Mouse (Mus musculus): ENCODE results near the gene Sept11. TPM values are rescaled to one million over a fixed set of nuclear protein-coding genes. Genes with fewer than 3 reads are reported as not detected.

Gene Sept11
- polyA plus RNA-seq, 1 experiment from 2014 or later, result 195 TPM

DNA sequence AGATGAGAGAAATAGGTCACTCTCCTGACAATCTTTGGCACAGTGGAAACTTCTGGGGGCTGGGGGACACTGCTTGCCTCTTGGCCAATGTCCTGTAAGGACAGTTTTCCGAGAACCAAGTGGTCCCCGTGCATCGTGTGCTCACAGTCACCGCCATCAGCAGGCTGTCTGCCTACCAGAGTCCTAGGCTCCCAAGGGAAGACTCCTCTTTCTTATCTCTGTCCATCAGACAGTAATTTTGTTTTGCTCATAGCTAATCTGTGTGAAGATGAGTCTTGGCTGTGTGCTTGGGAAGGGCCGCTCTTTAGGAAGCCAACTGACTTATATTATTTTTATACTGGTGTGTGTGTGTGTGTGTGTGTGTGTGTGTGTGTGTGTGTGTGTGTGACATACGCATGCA, 52.3 kb downstream of the Sept11 start:
- H3K9ac ChIP-seq, result no peak overlapping the region
- H3K4me3 ChIP-seq (replicated peaks), result no peak overlapping the region
- H3K4me2 ChIP-seq (replicated peaks), result no peak overlapping the region
- H3K4me1 ChIP-seq, result peaks cover 35% of the 10 kb centered on the region
- 0 out of 2 replicates have a peak overlapping the region, but pooled peaks have one; percentile 17 for H3K27ac ChIP-seq (replicated peaks)
- no peaks in the 10 kb centered on the region for H3K9me3 ChIP-seq (replicated peaks)
- ATAC-seq (ENCODE audit: insufficient number of reproducible peaks, low FRiP score, low TSS enrichment, low read depth), result no peak
- peaks cover 39% of the 10 kb centered on the region; the same call in 1 of the 2 replicates for H3K36me3 ChIP-seq
- WGBS, result 75% methylated on average over 6 of the region's 6 CpGs
- H3K27me3 ChIP-seq, result no peaks in the 10 kb centered on the region

DNA sequence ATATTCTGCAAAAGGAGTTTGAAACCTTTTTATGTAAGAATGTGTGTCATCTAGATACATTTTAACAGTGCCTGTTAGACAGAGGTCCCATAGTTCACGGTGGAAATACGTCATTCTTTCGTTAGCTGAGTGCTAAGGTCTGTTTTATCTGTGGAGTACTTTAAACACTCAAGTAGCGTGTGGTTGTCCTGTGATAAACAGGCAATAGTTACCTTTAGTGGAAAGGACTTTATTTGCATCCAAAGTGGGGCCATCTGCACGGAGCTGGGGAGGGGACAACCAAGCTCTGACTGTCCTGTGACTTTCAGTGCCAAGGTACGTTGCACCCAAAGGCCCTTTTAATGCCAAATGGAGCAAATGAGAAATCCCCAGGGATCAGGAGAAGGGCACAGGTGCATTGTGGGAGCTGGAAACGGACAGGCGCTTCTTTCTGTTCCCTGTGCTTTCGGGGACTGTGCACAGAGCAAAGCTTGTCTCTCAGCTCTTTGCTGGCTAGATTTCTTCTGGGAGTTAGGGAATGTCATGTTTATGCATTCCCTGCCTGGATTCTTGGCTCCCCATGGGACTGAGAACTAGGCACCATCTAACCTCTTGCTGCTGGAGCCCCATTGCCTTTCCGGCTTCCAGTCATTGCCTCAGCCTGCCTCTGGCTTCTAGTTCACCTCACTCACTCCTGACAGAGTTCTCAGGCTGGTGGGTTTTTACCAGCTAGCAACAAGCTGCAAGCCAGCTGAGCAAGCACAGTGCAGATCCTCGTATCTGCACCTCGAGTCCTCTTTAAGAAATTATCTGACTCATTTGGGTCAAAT, 56.9 kb downstream of the Sept11 start:
- no peaks in the 10 kb centered on the region for H3K27me3 ChIP-seq
- peaks cover 58% of the 10 kb centered on the region for H3K4me1 ChIP-seq
- no peak overlapping the region for H3K9ac ChIP-seq
- peaks cover 16% of the 10 kb centered on the region; the same call in 1 of the 2 replicates for H3K36me3 ChIP-seq
- ATAC-seq (ENCODE audit: insufficient number of reproducible peaks, low FRiP score, low TSS enrichment, low read depth), result no peak
- no peak overlapping the region for H3K27ac ChIP-seq (replicated peaks)
- H3K4me3 ChIP-seq (replicated peaks), result no peak overlapping the region
- no peaks in the 10 kb centered on the region for H3K9me3 ChIP-seq (replicated peaks)
- no peak overlapping the region for H3K4me2 ChIP-seq (replicated peaks)
- WGBS, result 77% methylated on average over 12 of the region's 12 CpGs

DNA sequence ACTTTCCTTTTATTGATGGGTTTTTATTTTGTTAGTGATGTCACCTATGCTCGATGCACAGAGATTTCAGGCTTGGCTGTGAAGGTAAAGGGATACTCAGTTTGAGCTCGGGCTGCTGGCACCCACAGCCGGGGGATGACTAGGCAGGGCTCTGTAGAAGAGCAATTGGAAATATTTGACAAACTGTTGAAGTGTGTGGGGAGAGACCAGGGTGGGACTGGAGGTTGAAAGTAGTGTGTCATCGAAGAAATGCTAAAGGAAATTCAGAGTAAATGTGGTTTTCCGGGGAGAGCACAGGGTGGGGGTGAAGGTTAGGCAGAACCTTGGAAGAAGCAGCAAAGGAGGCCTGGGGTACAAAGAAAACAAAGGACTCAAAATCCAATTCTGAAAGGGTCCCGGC, 58.7 kb downstream of the Sept11 start:
- peaks cover 53% of the 10 kb centered on the region for H3K4me1 ChIP-seq
- H3K27me3 ChIP-seq, result no peaks in the 10 kb centered on the region
- H3K4me3 ChIP-seq (replicated peaks), result no peak overlapping the region
- ATAC-seq (ENCODE audit: insufficient number of reproducible peaks, low FRiP score, low TSS enrichment, low read depth), result no peak
- no peak overlapping the region for H3K4me2 ChIP-seq (replicated peaks)
- H3K36me3 ChIP-seq, result peaks cover 27% of the 10 kb centered on the region
- no peak overlapping the region; the same call in 1 of the 2 replicates for H3K27ac ChIP-seq (replicated peaks)
- H3K9me3 ChIP-seq (replicated peaks), result no peaks in the 10 kb centered on the region
- no peak overlapping the region for H3K9ac ChIP-seq
- WGBS, result 68% methylated on average over 6 of the region's 6 CpGs

DNA sequence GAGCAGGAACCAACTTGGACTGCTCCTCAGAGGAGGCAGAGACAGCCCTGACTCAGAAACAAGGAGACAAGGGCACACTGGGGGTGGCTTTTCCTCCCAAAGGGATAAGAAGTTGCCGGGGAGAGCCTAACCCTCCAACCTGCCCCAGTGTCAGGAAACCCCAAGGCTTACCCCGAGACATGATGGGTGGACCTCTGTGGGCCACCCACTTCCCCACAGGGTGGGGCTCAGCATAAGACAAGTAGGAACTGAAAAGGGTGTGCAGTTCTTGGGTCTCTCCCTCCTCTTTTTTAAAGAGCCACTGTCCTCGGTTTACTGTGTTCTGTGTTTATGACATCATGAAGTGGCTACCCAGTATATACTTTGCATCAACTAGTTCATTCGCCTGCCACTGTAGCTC, 59.2 kb downstream of the Sept11 start:
- no peaks in the 10 kb centered on the region for H3K27me3 ChIP-seq
- no peak overlapping the region for H3K4me2 ChIP-seq (replicated peaks)
- peaks cover 32% of the 10 kb centered on the region for H3K36me3 ChIP-seq
- no peak overlapping the region for H3K4me3 ChIP-seq (replicated peaks)
- 57% methylated on average over 4 of the region's 4 CpGs for whole genome bisulfite sequencing
- no peak overlapping the region for H3K9ac ChIP-seq
- ATAC-seq (ENCODE audit: insufficient number of reproducible peaks, low FRiP score, low TSS enrichment, low read depth), result 0 out of 2 replicates have a peak, but pooled peaks have one; percentile 27
- H3K9me3 ChIP-seq (replicated peaks), result no peaks in the 10 kb centered on the region
- H3K27ac ChIP-seq (replicated peaks), result no peak overlapping the region
- H3K4me1 ChIP-seq, result peaks cover 53% of the 10 kb centered on the region

DNA sequence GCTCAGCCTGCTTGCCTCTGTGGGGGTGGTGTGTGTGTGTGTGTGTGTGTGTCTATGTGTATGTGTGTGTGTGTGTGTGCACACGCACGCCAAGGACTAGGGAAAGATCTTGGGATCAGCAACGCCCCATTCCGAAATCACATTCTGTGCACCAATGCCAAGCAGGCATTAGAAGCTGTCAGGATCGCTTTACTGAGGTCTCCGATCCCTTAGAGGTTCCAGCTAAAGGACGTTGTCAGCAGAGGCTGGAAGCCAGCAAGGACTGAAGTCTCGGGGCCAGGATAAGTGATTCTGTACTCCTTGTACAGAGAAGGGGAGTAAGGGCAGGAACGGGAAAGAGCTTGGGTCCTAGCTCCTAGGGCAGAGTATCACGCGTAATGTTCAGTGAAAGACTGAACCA, 61.2 kb downstream of the Sept11 start:
- 59% methylated on average over 11 of the region's 11 CpGs for WGBS
- Histone ChIP-seq H3K4me2 (replicated peaks) (no peak overlapping the region), H3K4me3 (replicated peaks) (no peak overlapping the region), H3K36me3 (peaks cover 40% of the 10 kb centered on the region), H3K27me3 (no peaks in the 10 kb centered on the region), H3K9me3 (replicated peaks) (no peaks in the 10 kb centered on the region), H3K9ac (no peak overlapping the region), H3K4me1 (peaks cover 50% of the 10 kb centered on the region), H3K27ac (replicated peaks) (peak overlapping the region; percentile 55)
- ATAC-seq (ENCODE audit: insufficient number of reproducible peaks, low FRiP score, low TSS enrichment, low read depth), result no peak

DNA sequence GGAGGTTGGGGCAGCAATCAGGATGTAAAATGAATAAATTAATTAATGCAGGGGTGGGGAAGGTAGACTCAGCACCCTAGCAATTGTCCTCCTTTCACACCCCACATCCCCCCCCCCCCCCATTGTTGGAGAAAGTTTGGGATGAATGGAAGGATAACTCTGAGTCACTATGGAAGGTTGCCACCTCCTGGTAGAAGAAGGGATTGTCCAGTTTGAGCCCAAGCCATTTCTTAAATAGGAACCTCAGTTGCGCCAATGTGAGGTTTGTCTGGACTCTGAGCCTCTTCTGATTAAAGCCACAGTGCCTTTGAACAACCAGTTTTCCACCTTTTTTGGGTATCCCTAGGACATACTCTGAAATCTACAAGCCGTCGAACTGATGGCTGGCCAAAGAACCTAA, 70.3 kb downstream of the Sept11 start:
- ATAC-seq (ENCODE audit: insufficient number of reproducible peaks, low FRiP score, low TSS enrichment, low read depth), result no peak
- H3K9ac ChIP-seq, result no peak overlapping the region
- no peaks in the 10 kb centered on the region for H3K9me3 ChIP-seq (replicated peaks)
- H3K27me3 ChIP-seq, result no peaks in the 10 kb centered on the region
- H3K4me3 ChIP-seq (replicated peaks), result no peak overlapping the region
- 83% methylated on average over 3 of the region's 3 CpGs for WGBS
- peaks cover 6% of the 10 kb centered on the region; the same call in 1 of the 2 replicates for H3K4me1 ChIP-seq
- H3K27ac ChIP-seq (replicated peaks), result no peak overlapping the region
- H3K36me3 ChIP-seq, result peaks cover 75% of the 10 kb centered on the region
- no peak overlapping the region for H3K4me2 ChIP-seq (replicated peaks)

DNA sequence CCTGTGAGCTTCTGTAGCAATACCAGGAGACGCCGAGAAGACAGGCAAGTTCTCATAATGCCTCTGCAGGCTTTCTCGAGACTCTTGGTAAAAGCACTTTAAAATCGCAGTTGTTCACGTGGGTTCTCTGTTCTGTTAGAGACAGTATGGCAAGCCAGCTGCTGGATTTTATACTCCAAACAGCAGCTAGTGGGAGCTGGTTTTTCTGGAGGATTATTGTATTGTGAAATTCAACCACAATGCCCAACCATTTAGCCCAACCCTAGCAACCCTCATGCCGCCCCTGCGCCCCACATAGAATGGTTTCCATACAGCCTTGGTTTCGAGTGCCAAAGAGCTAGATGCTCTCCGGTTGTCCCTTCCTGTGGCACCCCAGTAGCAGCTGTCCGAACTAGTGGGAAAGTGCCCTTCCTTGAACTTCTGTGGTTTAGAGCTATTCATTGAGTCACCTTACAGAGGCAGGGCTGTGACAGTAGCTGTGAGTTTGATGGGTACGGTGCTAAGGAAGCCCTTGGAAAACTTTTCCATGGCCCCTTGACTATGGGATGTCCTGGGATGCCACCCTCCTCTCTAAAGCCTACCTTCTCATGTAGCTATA, 74.8 kb downstream of the Sept11 start:
- Histone ChIP-seq H3K27ac (replicated peaks) (no peak overlapping the region; the same call in 1 of the 2 replicates), H3K4me2 (replicated peaks) (no peak overlapping the region), H3K9ac (no peak overlapping the region), H3K4me3 (replicated peaks) (no peak overlapping the region), H3K36me3 (peaks cover 78% of the 10 kb centered on the region), H3K27me3 (no peaks in the 10 kb centered on the region), H3K9me3 (replicated peaks) (no peaks in the 10 kb centered on the region), H3K4me1 (peaks cover 9% of the 10 kb centered on the region; the same call in 1 of the 2 replicates)
- WGBS, result 78% methylated on average over 11 of the region's 11 CpGs
- no peak for ATAC-seq (ENCODE audit: insufficient number of reproducible peaks, low FRiP score, low TSS enrichment, low read depth)

DNA sequence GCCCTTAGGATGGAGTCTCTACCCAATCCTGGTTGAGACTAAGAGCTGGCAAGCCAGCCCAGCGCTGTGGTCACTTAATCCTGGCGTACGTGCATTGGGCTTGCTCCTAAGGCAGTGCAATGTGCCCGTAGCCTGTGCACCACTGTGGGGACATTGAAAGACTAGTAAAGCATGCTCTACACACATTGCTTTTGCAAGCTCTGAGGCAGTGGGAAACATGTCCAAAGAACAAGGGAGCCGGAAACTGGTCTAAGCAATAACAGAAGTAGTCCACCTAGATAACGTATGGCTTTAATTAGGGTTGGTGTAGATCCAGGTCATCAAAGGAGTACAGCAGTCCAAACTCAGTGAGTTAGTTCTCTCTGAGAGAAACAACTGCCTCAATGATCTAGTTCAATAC, 75.4 kb downstream of the Sept11 start:
- no peak overlapping the region; the same call in 1 of the 2 replicates for H3K27ac ChIP-seq (replicated peaks)
- WGBS, result 53% methylated on average over 6 of the region's 6 CpGs
- no peaks in the 10 kb centered on the region for H3K27me3 ChIP-seq
- H3K9me3 ChIP-seq (replicated peaks), result no peaks in the 10 kb centered on the region
- no peak overlapping the region for H3K4me2 ChIP-seq (replicated peaks)
- H3K9ac ChIP-seq, result no peak overlapping the region
- no peak overlapping the region for H3K4me3 ChIP-seq (replicated peaks)
- no peak for ATAC-seq (ENCODE audit: insufficient number of reproducible peaks, low FRiP score, low TSS enrichment, low read depth)
- H3K36me3 ChIP-seq, result peaks cover 78% of the 10 kb centered on the region
- peaks cover 9% of the 10 kb centered on the region; the same call in 1 of the 2 replicates for H3K4me1 ChIP-seq

DNA sequence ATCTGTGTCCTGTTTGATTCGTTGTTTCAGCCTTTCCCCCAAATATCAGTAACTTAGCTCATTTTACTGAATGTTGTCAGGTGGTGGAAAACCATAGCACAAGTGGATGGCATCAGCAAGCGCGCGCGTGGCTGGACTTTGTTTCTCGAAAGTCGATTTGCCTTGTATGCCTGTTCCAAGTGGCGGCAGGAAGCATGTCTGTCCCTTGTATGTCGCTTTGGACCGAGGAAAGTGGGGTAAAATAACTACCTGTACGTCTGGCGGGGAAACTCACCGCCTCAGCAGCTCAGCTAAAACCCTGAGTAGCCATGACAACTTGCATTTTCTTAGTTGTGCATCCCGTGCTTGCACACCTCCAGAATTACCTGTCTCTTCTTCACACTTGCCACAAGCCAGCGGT, 78.2 kb downstream of the Sept11 start:
- no peak for ATAC-seq (ENCODE audit: insufficient number of reproducible peaks, low FRiP score, low TSS enrichment, low read depth)
- H3K4me3 ChIP-seq (replicated peaks), result no peak overlapping the region
- peaks cover 9% of the 10 kb centered on the region; the same call in 1 of the 2 replicates for H3K4me1 ChIP-seq
- 93% methylated on average over 15 of the region's 15 CpGs for WGBS
- H3K27ac ChIP-seq (replicated peaks), result no peak overlapping the region
- H3K9ac ChIP-seq, result no peak overlapping the region
- H3K27me3 ChIP-seq, result no peaks in the 10 kb centered on the region
- H3K9me3 ChIP-seq (replicated peaks), result no peaks in the 10 kb centered on the region
- peaks cover 67% of the 10 kb centered on the region for H3K36me3 ChIP-seq
- no peak overlapping the region for H3K4me2 ChIP-seq (replicated peaks)

DNA sequence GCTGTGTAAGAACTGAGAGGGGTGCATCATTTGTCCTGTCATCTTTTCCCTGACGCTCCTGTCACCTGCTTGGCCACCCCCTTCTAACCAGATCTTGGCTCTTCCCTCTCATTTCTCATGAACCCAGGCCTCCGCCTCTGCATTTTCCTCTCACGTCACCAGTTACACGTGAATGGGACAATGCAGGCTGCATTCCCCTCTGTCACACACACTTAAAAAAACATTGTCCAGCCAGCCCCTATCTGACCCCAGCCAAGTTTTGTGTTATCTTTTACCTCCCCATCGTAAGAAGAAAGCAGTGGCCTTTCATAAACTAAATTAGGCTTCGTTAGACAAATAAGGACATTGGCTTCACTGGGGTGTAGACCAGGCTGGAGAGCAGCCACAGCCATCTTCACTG, 79.3 kb downstream of the Sept11 start:
- H3K9ac ChIP-seq, result no peak overlapping the region
- WGBS, result 86% methylated on average over 6 of the region's 6 CpGs
- H3K27me3 ChIP-seq, result no peaks in the 10 kb centered on the region

DNA sequence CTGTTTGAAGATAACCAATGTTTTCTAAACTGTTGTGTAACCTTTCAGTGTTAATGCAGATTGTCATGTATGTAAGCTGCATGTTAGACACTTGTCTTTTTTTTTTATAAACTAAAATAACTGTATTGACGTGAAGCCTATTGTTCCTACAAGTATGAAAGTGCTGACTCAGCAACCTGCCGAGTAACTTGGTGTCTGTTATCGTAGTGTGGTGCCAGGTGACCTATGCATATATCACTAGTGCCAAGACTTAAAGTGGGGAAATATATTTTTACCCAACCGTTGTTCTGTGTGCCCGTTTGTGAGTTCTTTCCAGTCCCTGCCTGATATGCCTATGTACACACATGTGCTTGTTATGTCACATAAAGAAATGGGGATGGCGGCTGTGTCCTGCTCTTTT, 81.4 kb downstream of the Sept11 start:
- Histone ChIP-seq H3K4me3 (replicated peaks) (no peak overlapping the region), H3K9me3 (replicated peaks) (no peaks in the 10 kb centered on the region), H3K9ac (no peak overlapping the region), H3K4me2 (replicated peaks) (no peak overlapping the region), H3K36me3 (peaks cover 60% of the 10 kb centered on the region), H3K27ac (replicated peaks) (no peak overlapping the region), H3K27me3 (no peaks in the 10 kb centered on the region), H3K4me1 (no peaks in the 10 kb centered on the region)
- ATAC-seq (ENCODE audit: insufficient number of reproducible peaks, low FRiP score, low TSS enrichment, low read depth), result no peak
- 80% methylated on average over 6 of the region's 6 CpGs for WGBS

More for the DNA sequence above, 79.3 kb downstream of the Sept11 start:
- Histone ChIP-seq H3K4me3 (replicated peaks) (no peak overlapping the region), H3K27ac (replicated peaks) (no peak overlapping the region), H3K36me3 (peaks cover 59% of the 10 kb centered on the region), H3K4me2 (replicated peaks) (no peak overlapping the region), H3K9me3 (replicated peaks) (no peaks in the 10 kb centered on the region), H3K4me1 (peaks cover 9% of the 10 kb centered on the region; the same call in 1 of the 2 replicates)
- no peak for ATAC-seq (ENCODE audit: insufficient number of reproducible peaks, low FRiP score, low TSS enrichment, low read depth)

All from embryonic facial prominence, embryonic 15.5 days (tissue).